Mouse (Mus musculus): ENCODE results near the gene Slc35g1.

Gene Slc35g1

GRCm38 (mm10) chr19:38397004-38397403, 1.2 kb downstream of the Slc35g1 start:
- DNase-seq: peak; percentile 3

DNA sequence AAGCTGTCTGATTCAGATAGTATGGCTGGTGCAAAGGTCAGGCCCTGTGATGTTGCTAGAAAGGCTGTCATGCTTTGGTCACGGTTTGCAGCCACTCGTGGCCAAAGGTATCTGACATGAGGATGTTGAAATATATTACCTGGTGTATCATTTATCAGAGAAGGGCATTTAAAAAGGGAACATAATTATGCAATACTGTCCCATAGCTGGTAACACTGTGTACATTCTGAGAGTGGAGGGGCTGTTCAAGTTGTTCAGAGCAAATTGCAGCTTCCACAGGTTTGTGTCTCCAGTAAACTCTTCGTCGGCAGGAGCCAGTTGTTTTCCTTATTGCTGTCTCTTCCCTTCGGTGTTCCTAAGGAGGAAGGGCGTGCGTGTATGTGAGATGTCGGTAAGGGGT, 3.2 kb downstream of the Slc35g1 start:
- no peak for DNase-seq

GRCm38 (mm10) chr19:38400851-38401250, 5.1 kb downstream of the Slc35g1 start:
- no peak for DNase-seq

- DNase-seq: no peak
These were observed 5.6 kb downstream of the Slc35g1 start for GRCm38 (mm10) chr19:38401416-38401815.

DNA sequence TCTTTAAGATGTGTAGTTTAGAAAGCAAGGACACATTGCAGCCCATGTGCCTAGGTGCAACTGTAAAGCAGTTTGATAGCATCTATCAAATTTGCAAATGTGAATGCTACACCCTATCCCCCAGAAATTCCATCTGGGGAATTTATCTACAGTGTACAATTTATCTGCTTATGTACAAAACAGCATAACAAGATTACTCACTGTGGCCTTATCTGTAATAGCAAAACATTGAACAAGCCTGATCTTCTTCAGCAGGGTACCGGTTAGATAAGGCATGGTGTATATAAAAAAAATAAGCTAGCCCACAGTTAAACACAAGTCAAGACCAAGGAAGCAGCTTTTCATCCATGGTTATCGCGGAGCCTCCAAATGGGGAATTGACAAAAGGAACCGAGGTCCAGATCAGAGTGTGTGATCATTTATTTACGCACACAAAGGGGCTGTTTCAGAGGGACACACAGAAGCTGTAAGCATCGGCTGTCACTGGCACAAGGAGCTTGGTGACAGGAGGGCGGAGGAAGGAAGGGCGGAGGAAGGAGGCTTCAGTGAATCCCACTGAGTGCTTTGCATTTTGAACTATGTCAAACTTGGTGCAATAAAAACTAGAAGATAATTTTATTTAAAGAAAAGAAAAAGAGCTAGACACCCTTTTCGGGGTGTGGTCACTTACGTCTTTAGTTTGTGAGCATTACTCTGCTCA, 14.7 kb downstream of the Slc35g1 start:
- no peak for DNase-seq

- DNase-seq: no peak
These were observed 18.1 kb downstream of the Slc35g1 start for GRCm38 (mm10) chr19:38413861-38414260.

DNA sequence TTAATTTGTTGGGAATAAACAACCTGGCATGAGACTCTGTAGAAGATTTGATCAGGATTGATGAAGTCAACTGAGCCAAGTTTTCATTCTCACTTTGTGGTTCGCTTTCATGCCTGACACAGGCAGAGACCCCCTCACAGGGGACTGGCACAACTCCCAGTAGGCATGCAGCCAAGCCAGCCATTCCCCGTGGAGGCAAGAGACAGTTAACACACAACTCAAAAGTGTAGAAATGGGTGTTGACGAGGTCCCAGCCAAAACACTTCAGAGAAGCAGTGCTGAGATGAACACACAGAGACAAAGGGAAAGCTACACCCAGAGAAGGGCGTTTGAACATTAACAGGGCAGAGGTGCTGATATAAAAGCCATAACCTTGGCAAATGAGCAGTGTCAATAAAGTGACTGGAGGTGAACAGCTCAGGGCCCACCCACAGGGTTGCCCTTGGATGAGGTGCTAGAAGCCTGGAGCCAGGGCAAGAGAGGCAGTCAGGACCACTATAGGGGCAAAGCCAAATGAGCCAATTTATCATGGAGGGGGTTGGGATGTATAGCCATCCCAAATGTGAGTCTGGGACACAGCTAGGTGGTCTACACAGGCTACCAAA, 23.1 kb downstream of the Slc35g1 start:
- DNase-seq: no peak

DNA sequence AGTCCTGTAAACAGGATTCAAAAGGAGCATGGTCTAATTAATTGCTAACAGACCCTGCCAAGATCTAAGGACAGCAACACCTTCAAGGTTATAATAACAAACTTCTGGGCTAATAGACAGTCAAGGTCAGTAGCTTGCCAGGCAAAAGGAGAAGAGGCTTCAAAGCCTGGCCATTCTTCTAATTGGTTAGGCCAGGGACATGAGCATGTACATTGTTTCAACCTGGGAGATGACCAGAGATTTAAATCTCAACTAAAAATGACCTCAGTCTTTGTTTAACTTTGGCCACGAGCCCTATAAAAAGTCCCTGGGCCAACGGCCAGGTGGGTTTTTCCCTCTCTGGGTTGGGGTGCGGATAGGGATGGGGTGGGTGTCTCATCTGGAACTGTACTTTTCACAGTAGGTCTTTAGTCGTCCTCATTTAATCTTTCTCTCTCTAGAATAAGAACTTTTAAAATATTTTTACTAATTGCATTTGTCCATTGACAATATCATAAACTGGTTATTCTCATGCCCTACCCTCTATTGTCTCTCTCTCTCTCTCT, 25.0 kb downstream of the Slc35g1 start:
- DNase-seq: no peak

- DNase-seq: no peak
These were observed 25.7 kb downstream of the Slc35g1 start for GRCm38 (mm10) chr19:38421436-38421835.

GRCm38 (mm10) chr19:38422926-38423325, 27.1 kb downstream of the Slc35g1 start:
- no peak for DNase-seq

DNA sequence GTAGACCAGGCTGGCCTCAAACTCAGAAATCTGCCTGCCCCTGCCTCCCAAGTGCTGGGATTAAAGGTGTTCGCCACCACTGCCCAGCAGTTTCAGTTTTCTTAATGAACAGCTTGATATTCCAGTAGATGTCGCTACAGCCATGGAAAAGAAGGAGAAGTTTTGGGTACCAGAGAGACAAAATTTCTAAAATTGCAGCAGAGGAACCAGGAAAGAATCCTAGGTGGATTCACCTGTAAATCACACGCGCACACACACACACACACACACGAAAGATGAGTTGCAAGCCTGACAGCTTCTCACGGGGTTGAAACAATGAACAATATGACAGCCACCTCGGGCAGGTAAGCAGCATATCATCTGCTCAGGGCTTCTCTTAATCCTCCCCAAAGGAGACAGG, 28.1 kb downstream of the Slc35g1 start:
- peak; percentile 66 for DNase-seq

DNA sequence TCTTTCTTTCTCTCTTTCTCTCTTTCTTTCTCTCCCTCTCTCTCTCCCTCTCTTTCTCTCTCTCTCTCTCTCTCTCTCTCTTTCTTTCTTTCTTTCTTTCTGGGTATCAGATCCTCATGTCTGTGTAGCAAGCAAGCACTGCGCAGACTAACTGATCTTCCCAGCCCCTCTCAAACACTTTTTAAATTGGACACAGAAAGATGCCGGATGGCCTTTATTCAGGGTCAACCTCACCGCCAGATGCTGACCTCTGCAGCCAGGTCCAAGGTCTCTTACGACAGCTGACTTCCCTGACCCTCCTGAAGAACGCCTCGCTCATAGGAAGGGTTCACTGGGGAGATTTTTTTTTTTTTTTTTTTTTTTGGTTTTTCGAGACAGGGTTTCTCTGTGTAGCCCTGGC, 28.8 kb downstream of the Slc35g1 start:
- no peak for DNase-seq

DNA sequence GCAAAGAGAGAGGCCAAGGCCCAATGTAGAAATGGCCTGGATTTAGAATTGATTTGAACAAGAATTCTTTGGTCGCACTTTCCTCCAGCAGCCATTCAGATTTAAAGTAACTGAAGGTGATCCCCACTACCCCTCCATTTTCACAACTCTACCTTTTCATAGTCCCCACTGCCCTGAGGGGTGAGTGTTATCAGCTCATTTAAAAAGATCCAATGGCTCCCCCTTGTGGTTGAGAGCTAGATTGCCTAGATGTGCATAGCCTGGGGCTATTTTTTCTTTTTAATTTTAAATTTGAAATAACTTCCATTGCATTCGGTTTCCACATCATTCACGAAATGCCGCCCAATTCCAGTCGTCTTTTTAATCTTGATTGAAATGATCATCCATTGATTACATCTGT, 33.5 kb downstream of the Slc35g1 start:
- DNase-seq: peak; percentile 71

DNA sequence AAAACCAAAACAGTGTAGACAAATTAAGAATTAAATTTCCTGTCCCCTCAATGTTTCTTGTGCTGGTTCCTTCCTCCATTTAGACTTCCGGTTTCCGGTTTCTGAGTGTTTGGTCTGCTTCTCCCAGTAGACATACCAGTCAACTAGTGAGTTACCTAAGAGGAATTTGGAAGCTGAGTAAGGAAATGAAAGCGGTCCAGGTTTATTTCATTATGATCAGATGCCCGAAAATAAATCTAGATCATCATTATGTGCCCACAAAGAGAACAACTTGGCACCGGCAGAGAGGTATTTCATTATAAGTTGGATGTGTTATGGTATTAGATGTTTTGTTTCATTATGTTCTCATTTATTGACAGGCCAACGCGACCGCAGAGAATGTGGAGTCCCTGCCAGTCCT, 34.7 kb downstream of the Slc35g1 start:
- DNase-seq: no peak

GRCm38 (mm10) chr19:38431326-38431725, 35.5 kb downstream of the Slc35g1 start:
- DNase-seq: no peak

GRCm38 (mm10) chr19:38432021-38432420, 36.2 kb downstream of the Slc35g1 start:
- DNase-seq: no peak

DNA sequence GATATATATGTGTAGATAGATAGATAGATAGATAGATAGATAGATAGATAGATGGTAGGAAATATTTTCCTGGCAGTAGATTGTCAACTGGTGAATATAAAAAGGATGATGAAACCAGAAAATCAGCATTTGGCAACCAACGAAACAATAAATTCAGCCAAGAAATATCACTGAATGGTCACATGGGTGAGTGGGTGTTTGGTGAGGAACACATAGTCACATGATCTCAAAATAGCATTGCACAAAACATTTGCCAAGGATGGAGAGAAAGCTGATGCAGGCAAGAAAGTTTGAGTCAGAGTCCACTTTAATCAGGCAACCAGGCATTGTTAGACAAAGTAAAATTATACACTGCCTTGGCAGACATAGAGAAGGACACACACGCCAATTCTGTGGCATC, 37.6 kb downstream of the Slc35g1 start:
- DNase-seq: no peak

GRCm38 (mm10) chr19:38435221-38435620, 39.4 kb downstream of the Slc35g1 start:
- no peak for DNase-seq

DNA sequence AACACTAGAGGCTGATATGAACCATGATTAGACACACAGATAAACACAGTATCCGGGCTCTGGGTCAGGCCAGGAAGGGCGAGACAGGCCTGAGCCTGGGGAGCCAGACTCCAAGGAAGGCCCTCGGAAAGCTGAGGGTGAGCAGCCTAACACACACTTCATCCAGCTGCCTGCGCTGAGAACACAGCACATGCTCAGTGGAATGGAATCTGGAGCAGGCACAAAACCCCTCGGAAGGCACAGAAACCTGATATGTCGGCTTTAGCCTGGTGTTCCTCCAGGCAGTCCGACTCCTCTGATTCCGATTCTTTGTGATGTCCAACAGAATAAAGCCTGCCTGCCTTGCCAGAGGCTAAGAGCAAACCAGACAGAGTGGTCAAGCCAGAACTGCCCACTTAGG, 46.1 kb downstream of the Slc35g1 start:
- DNase-seq: peak; percentile 16

DNA sequence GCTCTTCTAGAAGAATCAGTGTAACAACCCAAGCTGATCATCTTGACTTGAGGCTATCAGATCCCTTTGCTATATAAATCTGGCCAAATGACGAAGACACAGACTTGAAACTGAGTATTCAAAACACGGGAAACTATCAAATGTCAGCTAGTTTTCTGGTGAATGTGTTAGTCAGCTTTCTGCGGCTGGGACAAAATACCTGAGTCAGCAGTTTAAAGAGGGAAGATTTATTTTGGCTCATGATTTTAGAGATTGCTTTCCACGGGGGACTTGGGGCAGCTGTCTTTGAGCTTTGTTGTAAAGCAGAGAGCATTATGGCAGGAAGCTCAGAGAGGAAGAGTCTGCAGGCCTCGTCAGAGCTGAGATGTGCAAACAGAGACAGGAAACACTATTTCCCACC, 50.0 kb downstream of the Slc35g1 start:
- DNase-seq: no peak
